Mouse (Mus musculus): Measurements from ENCODE around the gene Fign.

DNA sequence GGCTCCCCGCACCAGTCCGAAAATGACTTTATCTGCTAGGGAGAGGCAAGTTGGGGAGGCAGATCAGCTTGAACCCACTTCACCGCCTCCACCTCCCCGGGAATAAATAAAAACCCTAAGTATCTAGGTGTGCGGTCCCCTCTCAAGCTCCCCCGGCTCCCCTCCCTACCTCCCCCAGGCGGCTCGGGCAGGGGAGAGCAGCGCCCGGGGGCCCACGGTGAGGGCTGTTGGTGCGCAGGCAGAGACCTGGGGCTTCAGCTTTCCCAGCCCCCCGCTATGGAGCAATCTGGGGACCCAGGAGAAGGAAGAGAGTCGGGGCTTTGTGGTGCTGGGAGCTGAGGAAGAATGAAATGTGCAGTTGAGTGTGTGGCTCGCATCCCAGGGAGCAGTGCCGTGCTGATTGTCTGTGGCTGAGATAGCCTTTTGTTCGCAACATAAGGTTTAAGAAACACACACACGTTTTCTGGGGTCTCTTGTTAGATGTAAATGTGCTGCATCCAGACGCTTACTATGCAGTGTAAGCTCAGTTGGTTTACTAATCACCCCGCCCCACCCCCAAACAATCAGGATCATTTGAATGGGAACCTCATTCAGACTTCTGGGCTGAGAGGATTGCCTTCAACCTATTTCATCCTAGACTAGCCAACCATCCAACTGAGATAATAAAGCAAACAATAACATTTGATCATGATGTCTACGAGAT, 931 bp upstream of the Fign start:
- TF ChIP-seq POLR2A (IDR thresholded peaks at IDR 0.05; ENCODE audit: extremely low read depth, insufficient read depth, low read length) (no peak), CTCF (IDR thresholded peaks at IDR 0.05; ENCODE audit: extremely low read depth, insufficient read depth, low read length) (no peak)

Measured in cortical plate, adult 2 months (tissue).